Mouse (Mus musculus): ENCODE measurements around the gene Rnf121. TPM values are rescaled to one million over a fixed set of nuclear protein-coding genes. Genes with fewer than 3 reads are reported as not detected.

The Rnf121 gene
- total RNA-seq (2023): 10 to 100 TPM; 16.2 to 16.8 TPM

DNA sequence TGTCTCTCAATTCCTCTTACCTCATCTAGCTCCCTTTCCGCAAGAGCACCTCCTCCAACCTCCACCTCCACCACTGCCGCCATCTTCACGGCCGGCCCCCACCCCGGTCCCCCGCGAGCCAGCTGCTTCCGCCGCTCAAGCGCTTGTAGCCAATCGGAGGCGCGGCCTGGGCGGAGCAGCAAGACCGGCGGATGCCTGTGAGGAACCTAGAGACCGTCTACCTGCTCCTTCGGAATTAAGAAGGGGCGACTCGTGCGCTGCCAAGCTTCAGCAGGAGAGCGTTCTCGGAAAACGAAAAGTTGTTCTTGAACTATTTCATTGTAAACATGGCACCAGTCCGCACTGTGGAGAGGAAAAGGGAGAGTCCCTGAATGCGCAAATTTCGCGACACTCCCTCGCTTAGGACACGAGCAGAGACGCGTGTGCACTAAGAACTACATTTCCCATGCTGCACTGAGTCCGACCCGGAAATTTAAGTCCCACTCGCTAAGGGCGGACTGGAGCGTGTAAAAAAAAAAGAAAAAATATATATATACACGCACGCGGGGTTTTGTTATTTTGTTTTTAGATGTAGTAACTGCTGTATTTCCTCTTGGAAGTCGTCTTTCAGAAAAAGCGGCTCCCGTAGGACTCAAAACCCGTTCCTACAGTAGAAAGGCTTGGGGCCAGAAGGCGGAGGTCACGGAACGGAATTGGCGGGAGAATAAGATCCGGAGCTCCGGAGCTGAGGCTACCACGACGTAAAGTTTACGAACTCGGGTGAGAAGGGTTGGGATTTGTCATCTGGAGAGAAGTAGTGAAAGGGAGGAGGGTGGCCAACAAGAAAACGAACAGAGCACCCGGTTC is at the start of gene Rnf121, which contains the start of the genes Xndc1 and Xntrpc:
Gene Rnf121, minus strand, starts transcription at position 424 of the 846 bp plus-strand sequence.
Gene Xndc1, plus strand, starts transcription at position 466 of the 846 bp plus-strand sequence.
Gene Xntrpc, plus strand, starts transcription at position 668 of the 846 bp plus-strand sequence.

DNA sequence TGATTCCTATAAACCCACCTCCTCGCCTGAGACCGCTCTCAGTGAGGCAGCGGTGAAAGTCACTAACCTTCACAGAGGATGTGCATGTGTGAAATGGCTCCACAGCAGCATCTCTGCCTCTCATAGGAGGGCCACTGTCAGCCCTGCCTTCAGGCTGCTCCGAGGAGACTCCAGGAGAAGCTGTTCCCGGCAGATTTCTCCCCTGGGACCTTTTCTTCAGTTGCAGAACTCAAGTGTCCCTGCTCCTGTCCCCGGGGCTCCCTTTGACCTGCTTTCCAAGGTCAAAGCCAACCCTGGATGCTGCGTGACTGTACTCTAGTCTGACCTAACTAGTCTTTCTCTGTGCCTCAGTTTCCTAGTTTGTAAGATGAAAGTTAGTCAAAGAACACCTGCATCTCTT is 43.9 kb upstream of the Rnf121 start, which contains the start of gene Art5:
Gene Art5, minus strand, starts transcription at position 319 of the 400 bp plus-strand sequence.

DNA sequence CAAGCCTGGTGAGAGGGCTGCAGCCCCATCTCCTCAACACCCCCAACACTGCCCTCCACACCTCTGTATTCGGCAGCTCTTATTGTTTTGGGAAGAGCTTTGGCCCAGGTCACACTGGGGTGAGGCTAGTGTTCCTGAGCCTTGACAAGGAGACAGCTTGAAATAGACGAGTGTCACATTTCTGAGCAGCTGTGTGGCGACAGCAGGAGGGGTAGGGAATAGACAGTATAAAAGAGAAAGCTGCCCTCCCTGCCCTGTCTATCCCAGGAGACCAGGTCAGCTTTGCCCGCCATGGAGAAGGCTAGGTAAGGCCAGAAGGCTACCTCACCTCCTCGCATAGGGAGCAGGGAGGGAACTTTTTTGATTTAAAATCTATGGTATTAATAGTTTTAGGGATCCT is 36.2 kb upstream of the Rnf121 start, which contains the start of gene Art1:
Gene Art1, plus strand, starts transcription at position 257 of the 400 bp plus-strand sequence.

DNA sequence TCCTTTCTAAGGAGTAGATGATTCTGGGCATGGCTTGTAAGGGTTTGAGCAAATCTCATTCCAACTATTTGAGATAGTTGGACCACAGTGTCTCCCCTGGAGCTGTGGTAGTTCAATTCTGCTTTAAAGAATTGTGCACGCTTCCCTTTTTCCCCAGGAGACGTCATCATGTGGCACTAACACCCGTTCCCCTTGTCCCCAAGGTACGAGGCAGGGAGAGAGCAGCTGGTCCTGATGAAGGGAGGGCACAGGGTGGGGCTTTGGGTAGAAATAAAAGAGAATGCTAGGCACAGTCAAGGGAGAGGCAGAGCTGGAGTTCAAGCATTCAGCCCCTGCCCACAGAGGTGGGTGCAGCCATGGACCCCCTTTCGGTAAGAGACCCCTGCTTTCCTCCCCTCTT is 17.5 kb upstream of the Rnf121 start, which contains the start of gene Trpc2:
Gene Trpc2, plus strand, starts transcription at position 301 of the 400 bp plus-strand sequence.

DNA sequence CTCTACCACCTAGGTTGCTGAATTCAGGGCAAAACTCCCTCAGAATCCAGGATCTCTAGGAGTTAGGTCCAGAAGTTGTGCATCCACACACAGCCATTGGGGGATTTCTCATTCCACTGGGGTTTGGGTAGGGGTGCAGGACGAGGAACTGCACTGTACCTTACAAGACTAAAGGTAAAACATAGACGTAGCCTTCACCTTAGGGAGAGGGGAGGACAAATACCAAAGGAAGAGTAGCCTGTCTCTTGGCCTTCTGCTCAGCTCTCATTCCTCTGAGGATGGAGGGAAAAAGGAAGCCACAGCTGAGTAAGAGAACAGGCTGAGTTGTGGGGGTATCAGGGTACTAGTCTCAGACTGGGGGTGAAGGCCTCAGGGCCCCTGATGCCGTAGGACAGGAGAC is 46.7 kb downstream of the Rnf121 start, which contains the start of gene Il18bp:
Gene Il18bp, minus strand, starts transcription at position 101 of the 400 bp plus-strand sequence.

Other genes starting within 250 kb of the Rnf121 start
- gene Phox2a, start 247.2 kb downstream of the Rnf121 start, total RNA-seq (2023): not detected
- 10 to 100 TPM; 16.0 to 19.6 TPM for gene Inppl1, start 227.2 kb downstream of the Rnf121 start, total RNA-seq (2023)
- gene Folr2, start 208.3 kb downstream of the Rnf121 start, total RNA-seq (2023): 1 to 10 TPM in 1 of 2 experiments, not detected in 1; 1.6 TPM
- 10 to 100 TPM; 40.4 to 54.5 TPM for gene Anapc15, start 201.8 kb downstream of the Rnf121 start, total RNA-seq (2023)
- gene Folr1, start 194.7 kb downstream of the Rnf121 start, total RNA-seq (2023): not detected
- 100 to 1,000 TPM; 111 to 123 TPM for gene Lamtor1, start 159.6 kb downstream of the Rnf121 start, total RNA-seq (2023)
- gene Tomt, start 159.1 kb downstream of the Rnf121 start, total RNA-seq (2023): not detected
- under 1 TPM in 1 of 2 experiments, not detected in 1; 0.71 TPM for gene Lrrc51, start 131.6 kb downstream of the Rnf121 start, total RNA-seq (2023)
- gene Numa1, start 131.4 kb downstream of the Rnf121 start, total RNA-seq (2023): 100 to 1,000 TPM; 115 to 133 TPM
- 10 to 100 TPM; 27.4 to 36.7 TPM for gene Il18bp, start 46.8 kb downstream of the Rnf121 start, total RNA-seq (2023)
- gene Xndc1, start within 50 bp of the Rnf121 start, total RNA-seq (2023): 10 to 100 TPM; 11.4 to 13.0 TPM
- 1 to 10 TPM in 1 of 2 experiments, under 1 TPM in 1; 0.11 to 1.1 TPM for gene Xntrpc, start 244 bp upstream of the Rnf121 start, total RNA-seq (2023)
- gene Trpc2, start 17.6 kb upstream of the Rnf121 start, total RNA-seq (2023): under 1 TPM in 1 of 2 experiments, not detected in 1; 0.98 TPM
- not detected for gene Art1, start 36.3 kb upstream of the Rnf121 start, total RNA-seq (2023)
- not detected for gene Art5, start 44.0 kb upstream of the Rnf121 start, total RNA-seq (2023)
- gene Chrna10, start 51.4 kb upstream of the Rnf121 start, total RNA-seq (2023): not detected
- gene Nup98, start 144.7 kb upstream of the Rnf121 start, total RNA-seq (2023): 10 to 100 TPM; 60.2 to 65.2 TPM
- 10 to 100 TPM; 36.8 to 41.9 TPM for gene Pgap2, start 144.7 kb upstream of the Rnf121 start, total RNA-seq (2023)
- gene Rhog, start 190.6 kb upstream of the Rnf121 start, total RNA-seq (2023): 100 to 1,000 TPM; 448 to 461 TPM
- 10 to 100 TPM; 81.7 to 91.0 TPM for gene Stim1, start 202.3 kb upstream of the Rnf121 start, total RNA-seq (2023)

All from neutrophil, adult 59 days (primary cell).